Mouse (Mus musculus) heart, adult 2 months (tissue): ENCODE results near the gene Gtf3c5. TPM values are rescaled to one million over a fixed set of nuclear protein-coding genes. Genes with fewer than 3 reads are reported as not detected.

ENCODE experiments used
- DNase-seq, 2 experiments: peaks; one replicate each; pipeline ENCODE4 v3.0.0; 2021
- H3K27ac ChIP-seq: fragments of 200-600 bp; 2 replicates; pipeline ENCODE4 v1.8.1; 2022
- H3K27me3 ChIP-seq: fragments of 200-500 bp; 2 replicates; pipeline ENCODE4 v1.6.1; 2012; ENCODE audit warnings: mild to moderate bottlenecking, low read length, inconsistent platforms, mixed read lengths; ENCODE audit not compliant: control insufficient read depth, insufficient read depth
- H3K36me3 ChIP-seq: fragments of 200-500 bp; 2 replicates; pipeline ENCODE4 v1.6.1; 2012; ENCODE audit warnings: low read length, inconsistent platforms; ENCODE audit not compliant: control insufficient read depth, insufficient read depth
- H3K4me1 ChIP-seq: fragments of 200-500 bp; 2 replicates; pipeline ENCODE4 v1.6.1; 2011; ENCODE audit warnings: low read length; ENCODE audit not compliant: control insufficient read depth, insufficient read depth
- H3K4me3 ChIP-seq: fragments of 200-600 bp; 2 replicates; pipeline ENCODE4 v1.8.1; 2022
- H3K79me2 ChIP-seq: fragments of 200-500 bp; replicated peaks from 2 replicates; pipeline ENCODE4 v1.6.1; 2012; ENCODE audit warnings: mild to moderate bottlenecking, inconsistent platforms, low read length, moderate library complexity, mixed read lengths; ENCODE audit not compliant: control insufficient read depth, insufficient read depth
- H3K9ac ChIP-seq: fragments of 200-500 bp; 2 replicates; pipeline ENCODE4 v1.6.1; 2012; ENCODE audit warnings: low read depth, mild to moderate bottlenecking, control low read depth, inconsistent platforms, low read length, mixed read lengths
- CTCF ChIP-seq: fragments of 200-600 bp; IDR thresholded peaks from 2 replicates; pipeline ENCODE4 v1.8.1; 2022; ENCODE audit warnings: antibody characterized with exemption, mild to moderate bottlenecking, moderate library complexity
- EP300 ChIP-seq: fragments of 200-500 bp; IDR thresholded peaks from 2 replicates; pipeline ENCODE4 v1.6.1; 2011; ENCODE audit warnings: low read depth, low read length, control low read depth; ENCODE audit not compliant: insufficient read depth
- POLR2A ChIP-seq: fragments of 200-500 bp; IDR thresholded peaks from 2 replicates; pipeline ENCODE4 v1.6.1; 2011; ENCODE audit warnings: mild to moderate bottlenecking, low read depth, low read length, control low read depth; ENCODE audit not compliant: insufficient read depth
- WGBS: fragments of 180-500 bp; shearing (Covaris S2); methylation state at CpG from one replicate; pipeline ENCODE4 v1.1.7; 2018; 5-methylcytosine and 5-hydroxymethylcytosine counted together
- intact Hi-C: fragments of 180-260 bp; cut with DNase I; formaldehyde crosslinking; loops from one replicate; pipeline ENCODE4 v1.15.1; 2025
- polyA plus RNA-seq: library from polyadenylated mRNA; depleted of rRNA; stranded (reverse); fragments of >200 nt; gene quantifications from 2 replicates; pipeline ENCODE4 v1.2.3, GENCODE M21; 2012
- total RNA-seq, 2 experiments: library from RNA; stranded (reverse); gene quantifications; 2 replicates each; pipeline ENCODE4 v1.2.3; 2021

Gene Gtf3c5
- total and polyA plus RNA-seq, 3 experiments, result 11.0 to 14.3 (median 12.2) TPM

DNA sequence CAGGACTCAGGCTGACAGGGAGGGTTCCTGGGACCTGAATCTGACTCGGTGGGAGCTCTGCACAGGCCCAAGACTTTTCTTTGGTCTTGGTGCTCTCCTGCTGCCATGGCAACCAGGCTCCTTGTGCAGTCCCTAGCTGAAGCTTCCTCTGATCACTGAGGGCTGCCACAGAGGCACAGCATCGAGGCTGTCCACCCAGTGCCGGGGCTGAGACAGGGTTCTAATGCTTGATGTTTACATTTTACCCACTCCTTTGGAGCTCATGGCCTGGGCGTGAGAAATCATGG is 46.0 kb downstream of the Gtf3c5 start:
- H3K4me3 ChIP-seq, result no peak overlapping the region
- TF ChIP-seq EP300 (no peak), POLR2A (no peak), CTCF (no peak)
- no peak overlapping the region; the same call in 1 of the 2 replicates for H3K27ac ChIP-seq
- intact Hi-C loops, result no loop called here
- peaks cover 37% of the 10 kb centered on the region for H3K4me1 ChIP-seq
- H3K9ac ChIP-seq, result no peak overlapping the region
- H3K79me2 ChIP-seq, result no peaks in the 10 kb centered on the region
- no peaks in the 10 kb centered on the region for H3K27me3 ChIP-seq
- no peaks in the 10 kb centered on the region for H3K36me3 ChIP-seq
- DNase-seq, result no peak
- 70% methylated on average over 4 of the region's 4 CpGs for WGBS

DNA sequence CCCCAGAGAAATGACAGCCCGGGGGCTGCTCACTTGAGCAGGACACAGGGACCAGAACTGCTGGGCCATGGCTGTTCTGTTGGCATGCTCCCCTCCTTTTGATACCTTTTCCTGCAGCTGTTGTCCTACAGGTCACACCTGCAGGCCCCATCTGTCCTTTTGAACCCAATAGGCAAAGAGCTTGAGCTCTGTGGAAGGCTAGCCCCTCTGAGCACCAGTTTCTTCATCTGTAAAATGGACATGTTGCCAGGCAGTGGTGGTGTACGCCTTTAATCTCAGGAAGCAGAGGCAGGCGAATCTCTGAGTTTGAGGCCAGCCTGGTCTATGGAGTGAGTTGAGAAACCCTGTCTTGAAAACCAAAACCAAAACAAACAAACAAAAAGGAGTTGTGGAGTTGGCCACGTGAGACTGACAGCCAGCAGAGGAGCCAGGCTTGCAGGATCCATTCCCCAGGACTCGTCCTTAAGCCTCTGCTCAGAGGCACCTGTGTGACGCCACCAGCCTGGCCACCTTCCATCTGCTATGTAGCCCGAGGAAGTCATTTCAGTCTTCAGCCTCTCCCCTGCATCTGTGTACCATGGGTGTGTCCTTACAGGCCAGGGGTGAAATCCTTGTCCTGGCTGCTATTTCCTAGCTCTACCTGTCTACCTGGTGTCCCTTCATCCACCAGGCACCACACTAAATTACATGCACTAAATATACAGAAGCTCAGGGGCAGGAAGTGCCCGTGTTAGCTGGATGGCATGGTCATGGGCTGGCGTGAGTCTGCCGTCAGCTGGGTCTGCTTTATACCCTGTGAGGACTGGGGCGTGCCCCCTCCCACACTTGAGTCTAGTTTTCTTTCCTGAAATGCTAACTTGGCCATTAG is 46.6 kb downstream of the Gtf3c5 start:
- Histone ChIP-seq H3K4me3 (no peak overlapping the region), H3K36me3 (no peaks in the 10 kb centered on the region), H3K27ac (peak overlapping the region; percentile 47; the same call in 1 of the 2 replicates), H3K9ac (no peak overlapping the region), H3K27me3 (no peaks in the 10 kb centered on the region), H3K79me2 (no peaks in the 10 kb centered on the region), H3K4me1 (peaks cover 37% of the 10 kb centered on the region)
- no peak for DNase-seq
- WGBS, result 69% methylated on average over 11 of the region's 11 CpGs
- intact Hi-C loops, result no loop called here
- TF ChIP-seq EP300, result no peak
- no peak for TF ChIP-seq POLR2A
- TF ChIP-seq CTCF, result no peak

DNA sequence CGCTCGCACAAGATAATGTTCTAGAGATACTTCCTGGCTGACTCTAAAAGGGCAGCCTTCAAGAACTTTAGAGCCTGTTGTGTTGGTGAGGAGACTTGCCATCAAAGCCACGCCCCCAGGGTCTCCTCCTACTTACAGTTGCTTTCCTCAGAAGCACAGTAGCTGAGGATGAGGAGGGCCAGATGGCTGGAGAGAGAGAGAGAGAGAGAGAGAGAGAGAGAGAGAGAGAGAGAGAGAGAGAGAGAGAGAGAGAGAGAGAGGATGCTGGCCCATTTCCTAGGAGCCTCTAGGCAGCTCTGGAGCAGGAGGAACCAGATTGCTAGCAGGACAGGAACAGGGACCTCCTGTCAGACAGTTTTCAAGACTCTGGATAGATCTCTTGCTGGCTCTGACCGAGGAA is 47.4 kb downstream of the Gtf3c5 start:
- intact Hi-C loops, result no loop called here
- H3K4me1 ChIP-seq, result peaks cover 38% of the 10 kb centered on the region

DNA sequence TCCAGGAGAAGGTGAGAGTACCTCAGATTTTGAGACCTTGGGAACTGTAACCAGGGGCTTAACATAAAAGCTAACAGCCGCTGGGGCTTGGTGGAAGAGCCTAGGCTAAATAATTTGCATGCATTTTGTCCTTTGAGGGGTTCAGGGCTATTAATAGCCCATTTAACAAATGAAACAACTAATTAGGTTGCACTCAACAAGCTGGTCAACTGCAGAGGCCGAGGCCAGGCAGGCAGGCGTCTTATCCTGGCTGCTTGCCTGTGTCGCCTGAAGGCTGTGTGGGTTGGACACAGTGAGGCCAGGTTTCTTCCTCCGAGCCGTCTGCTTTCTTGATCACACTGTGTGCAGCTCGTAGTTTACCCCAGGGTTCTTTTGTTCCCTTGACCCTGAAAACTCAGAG is 47.9 kb downstream of the Gtf3c5 start:
- peak; percentile 49 to 53 for DNase-seq
- Histone ChIP-seq H3K27me3 (no peaks in the 10 kb centered on the region), H3K4me3 (peak overlapping the region; percentile 30), H3K9ac (no peak overlapping the region), H3K79me2 (no peaks in the 10 kb centered on the region), H3K36me3 (no peaks in the 10 kb centered on the region), H3K27ac (peak overlapping the region; percentile 90), H3K4me1 (peaks cover 40% of the 10 kb centered on the region)
- 20% methylated on average over 7 of the region's 7 CpGs for WGBS
- intact Hi-C loops, result no loop called here
- TF ChIP-seq POLR2A, result no peak
- no peak for TF ChIP-seq CTCF
- no peak for TF ChIP-seq EP300

More for the DNA sequence above, 47.4 kb downstream of the Gtf3c5 start:
- peak overlapping the region; percentile 47; the same call in 1 of the 2 replicates for H3K27ac ChIP-seq
- DNase-seq, result peak; percentile 36 to 46
- no peaks in the 10 kb centered on the region for H3K79me2 ChIP-seq
- H3K27me3 ChIP-seq, result no peaks in the 10 kb centered on the region
- H3K36me3 ChIP-seq, result no peaks in the 10 kb centered on the region
- TF ChIP-seq CTCF, result no peak
- TF ChIP-seq POLR2A, result no peak
- TF ChIP-seq EP300, result no peak
- no peak overlapping the region for H3K4me3 ChIP-seq
- WGBS, result 35% methylated on average over 4 of the region's 4 CpGs
- no peak overlapping the region for H3K9ac ChIP-seq

DNA sequence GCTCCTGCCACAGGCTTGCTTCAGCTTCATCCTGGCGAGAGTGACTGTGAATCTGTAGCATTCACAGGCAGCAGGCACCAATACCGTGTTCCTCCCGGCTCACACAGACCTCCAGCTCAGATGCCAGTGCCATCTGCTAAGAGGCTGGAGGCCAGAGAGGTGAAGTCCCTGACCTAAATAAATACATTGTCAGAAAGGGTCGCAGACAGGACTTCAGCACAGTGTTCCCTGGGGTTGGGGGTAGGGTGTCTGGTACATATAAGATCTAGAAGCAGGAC is 48.3 kb downstream of the Gtf3c5 start:
- Histone ChIP-seq H3K27me3 (no peaks in the 10 kb centered on the region), H3K36me3 (no peaks in the 10 kb centered on the region), H3K4me3 (peak overlapping the region; percentile 30), H3K9ac (peak overlapping the region; percentile 43), H3K4me1 (peaks cover 42% of the 10 kb centered on the region), H3K27ac (peak overlapping the region; percentile 90), H3K79me2 (no peaks in the 10 kb centered on the region)
- WGBS, result 25% methylated on average over 4 of the region's 4 CpGs
- intact Hi-C loops, result no loop called here
- TF ChIP-seq POLR2A (no peak), CTCF (no peak), EP300 (no peak)
- no peak for DNase-seq

DNA sequence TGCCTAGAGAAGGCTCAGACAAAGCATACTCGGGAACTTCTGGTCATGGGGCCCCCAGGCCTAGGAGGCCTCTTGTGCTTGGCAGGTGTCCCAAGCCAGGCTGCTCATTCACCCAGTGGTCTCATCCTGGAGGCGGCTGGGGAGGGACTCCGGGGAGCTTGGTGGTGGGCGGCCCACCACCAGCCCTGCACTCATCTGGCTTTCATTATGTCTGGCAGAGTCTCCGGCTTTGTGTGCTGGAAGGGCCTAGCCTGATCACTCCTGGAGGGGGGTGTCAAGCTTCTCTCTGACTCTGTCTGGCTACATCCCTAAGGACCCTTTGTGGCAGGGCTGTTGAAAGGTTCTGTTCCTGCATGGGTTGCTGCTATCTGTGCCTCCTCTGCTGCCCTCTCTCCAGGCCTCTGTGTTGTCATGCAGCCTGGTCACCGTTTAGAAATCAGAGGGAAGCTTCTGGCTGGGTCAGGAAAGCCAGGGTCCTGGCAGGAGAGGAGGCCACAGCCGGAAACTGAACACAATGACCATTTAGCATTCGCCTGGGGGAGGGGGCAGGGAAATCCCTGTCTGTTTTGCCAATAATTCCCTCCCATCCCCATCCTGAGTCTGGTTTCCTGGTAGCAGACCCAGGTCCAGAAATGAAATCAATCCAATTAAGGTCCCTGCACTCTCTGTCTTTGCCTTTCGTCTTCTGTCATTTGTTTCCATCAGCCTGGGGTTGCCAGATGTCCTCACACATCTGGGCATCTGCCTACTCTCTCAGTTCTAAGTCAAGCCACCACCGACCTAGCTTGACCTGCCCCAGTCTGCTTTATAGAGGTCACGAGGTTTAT is 48.9 kb downstream of the Gtf3c5 start:
- peak overlapping the region; percentile 88 for H3K4me3 ChIP-seq
- WGBS, result 32% methylated on average over 11 of the region's 11 CpGs
- DNase-seq, result peak; percentile 65 to 71
- no peaks in the 10 kb centered on the region for H3K27me3 ChIP-seq
- H3K9ac ChIP-seq, result peak overlapping the region; percentile 86
- H3K27ac ChIP-seq, result peak overlapping the region; percentile 90
- peaks cover 43% of the 10 kb centered on the region for H3K4me1 ChIP-seq
- TF ChIP-seq CTCF, result no peak
- 0 out of 2 replicates have a peak, but pooled peaks have one; percentile 33 for TF ChIP-seq POLR2A
- TF ChIP-seq EP300, result peak; percentile 62; the same call in 1 of the 2 replicates
- intact Hi-C loops, result no loop called here
- no peaks in the 10 kb centered on the region for H3K36me3 ChIP-seq
- no peaks in the 10 kb centered on the region for H3K79me2 ChIP-seq
